Mouse (Mus musculus) ES-Bruce4 (cell line): ENCODE data around the gene Dctn1. TPM values are rescaled to one million over a fixed set of nuclear protein-coding genes. Genes with fewer than 3 reads are reported as not detected.

Source experiments
- H3K27ac ChIP-seq: 2 replicates; pipeline ENCODE4 v1.5.1; 2012; ENCODE audit warnings: low read length, inconsistent platforms; ENCODE audit not compliant: insufficient read depth
- H3K27me3 ChIP-seq: 2 replicates; pipeline ENCODE4 v1.6.1; 2012; ENCODE audit warnings: mild to moderate bottlenecking, low read length, inconsistent platforms; ENCODE audit not compliant: control insufficient read depth, poor library complexity, insufficient read depth, severe bottlenecking
- H3K36me3 ChIP-seq: 2 replicates; pipeline ENCODE4 v1.6.1; 2012; ENCODE audit warnings: inconsistent platforms, mild to moderate bottlenecking, low read length, moderate library complexity; ENCODE audit not compliant: control insufficient read depth, poor library complexity, insufficient read depth, severe bottlenecking
- H3K4me1 ChIP-seq: one replicate; pipeline ENCODE4 v1.8.1; 2011; ENCODE audit warnings: low read length; ENCODE audit not compliant: control insufficient read depth, insufficient read depth
- H3K4me3 ChIP-seq: 2 replicates; pipeline ENCODE4 v1.5.1; 2011; ENCODE audit warnings: low read depth, mild to moderate bottlenecking, low read length
- H3K9ac ChIP-seq: 2 replicates; pipeline ENCODE4 v1.6.1; 2012; ENCODE audit warnings: low read depth, mild to moderate bottlenecking, inconsistent platforms; ENCODE audit not compliant: poor library complexity, severe bottlenecking
- H3K9me3 ChIP-seq: replicated peaks from 2 replicates; pipeline ENCODE4 v1.6.1; 2012; ENCODE audit warnings: mild to moderate bottlenecking, low read length, inconsistent platforms; ENCODE audit not compliant: control insufficient read depth, poor library complexity, insufficient read depth, severe bottlenecking
- CTCF ChIP-seq: IDR thresholded peaks from one replicate; pipeline ENCODE4 v1.8.1; 2011; ENCODE audit warnings: low read depth, low read length
- EP300 ChIP-seq: IDR thresholded peaks from 2 replicates; pipeline ENCODE4 v1.6.1; 2011; ENCODE audit warnings: low read depth, low read length; ENCODE audit not compliant: insufficient read depth
- POLR2A ChIP-seq: IDR thresholded peaks from one replicate; pipeline ENCODE4 v1.8.1; 2011; ENCODE audit warnings: low read length; ENCODE audit not compliant: insufficient read depth
- polyA plus RNA-seq: library from polyadenylated mRNA; stranded (reverse); fragments of >200 nt; gene quantifications from 2 replicates; pipeline ENCODE4 v1.2.4, GENCODE M21; 2011; ENCODE audit warnings: low read depth; ENCODE audit not compliant: missing spikeins, insufficient read depth, insufficient read length

The Dctn1 gene
- polyA plus RNA-seq, 1 experiment = 41.5 TPM

DNA sequence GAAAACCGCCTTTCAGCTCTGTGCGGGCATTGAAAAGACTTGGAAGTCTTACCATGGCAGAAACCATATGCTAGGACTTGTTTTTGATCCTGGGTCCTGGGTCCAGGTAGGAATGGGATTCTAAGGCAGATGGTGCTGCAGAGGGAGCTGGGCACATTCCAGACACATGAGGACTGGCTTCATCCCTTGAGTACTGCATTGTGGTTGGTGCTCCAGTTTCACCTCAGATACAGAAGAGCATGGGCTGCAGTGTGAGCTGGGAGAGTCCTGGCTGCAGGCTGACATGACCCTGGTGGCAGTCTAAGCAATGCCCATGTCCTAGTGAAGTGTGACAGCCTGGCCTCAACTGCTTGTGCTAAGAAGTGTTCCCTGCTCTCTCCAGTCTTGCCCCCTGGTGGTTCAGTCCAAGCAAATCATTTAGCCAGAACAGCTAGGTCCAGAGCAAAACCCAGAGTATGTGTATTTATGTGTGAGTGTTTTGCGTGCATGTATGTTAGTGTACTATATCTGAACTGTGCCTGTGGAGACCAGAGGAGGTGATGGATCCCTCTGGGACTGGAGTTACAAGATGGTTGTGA, 19.2 kb downstream of the Dctn1 start:
- H3K4me3 ChIP-seq = no peak overlapping the region
- TF ChIP-seq CTCF = peak; percentile 3
- TF ChIP-seq EP300 = no peak
- no peak for TF ChIP-seq POLR2A
- H3K27ac ChIP-seq = no peak overlapping the region
- H3K4me1 ChIP-seq = peaks cover 1% of the 10 kb centered on the region
- H3K9me3 ChIP-seq = no peaks in the 10 kb centered on the region
- 0 out of 2 replicates have a peak, but pooled peaks cover 2% of the 10 kb centered on the region for H3K36me3 ChIP-seq
- H3K27me3 ChIP-seq = no peaks in the 10 kb centered on the region
- no peak overlapping the region for H3K9ac ChIP-seq

DNA sequence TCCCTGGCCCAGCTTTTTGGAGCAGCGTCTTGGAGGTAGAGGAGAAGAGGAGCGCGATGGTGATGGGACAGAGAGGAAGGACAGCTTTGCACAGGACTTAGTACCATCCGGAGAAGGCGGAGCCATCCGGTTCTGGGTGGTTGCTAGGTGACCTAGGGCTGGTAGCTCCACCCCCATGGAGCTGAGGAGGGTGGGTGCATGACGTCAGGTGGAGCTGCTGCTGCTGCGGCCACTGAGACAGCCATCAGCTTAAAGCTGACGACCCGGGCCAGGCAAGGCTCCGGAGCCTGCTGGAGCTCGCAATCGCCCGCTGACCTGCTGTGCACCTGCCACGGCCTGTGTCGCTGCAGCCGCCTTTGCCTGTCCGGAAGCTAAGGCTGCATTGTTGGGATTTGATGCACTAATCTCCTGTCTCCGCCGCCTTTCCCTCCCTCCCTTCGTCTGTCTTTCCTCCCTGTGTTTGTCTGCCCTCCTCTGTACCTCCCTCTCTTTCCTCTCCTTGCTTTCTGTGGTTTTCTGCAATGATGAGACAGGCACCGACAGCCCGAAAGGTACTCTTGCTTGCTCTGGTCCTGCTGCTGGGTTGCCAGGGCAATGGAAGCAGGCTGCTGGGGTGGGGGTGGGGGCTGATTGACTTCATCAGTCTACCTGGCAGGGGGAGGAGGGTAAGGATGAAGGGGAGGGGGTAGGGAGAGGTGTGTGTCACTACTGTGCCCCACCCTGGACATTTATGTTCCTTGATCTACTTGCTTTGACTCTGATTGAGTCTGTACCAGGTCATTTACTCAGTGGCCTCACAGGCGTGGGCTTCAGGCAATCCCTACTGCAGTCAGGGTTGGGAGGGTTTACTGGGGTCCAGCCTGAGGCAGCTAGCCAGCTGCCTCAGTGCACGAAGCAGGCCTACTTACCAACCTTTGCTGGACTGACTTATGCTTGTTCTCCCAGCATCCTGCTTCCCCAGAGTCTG, 20.5 kb downstream of the Dctn1 start:
- peaks cover 1% of the 10 kb centered on the region for H3K4me1 ChIP-seq
- no peak overlapping the region for H3K9ac ChIP-seq
- no peak for TF ChIP-seq CTCF
- TF ChIP-seq POLR2A = no peak
- no peak for TF ChIP-seq EP300
- no peaks in the 10 kb centered on the region for H3K9me3 ChIP-seq
- H3K36me3 ChIP-seq = 0 out of 2 replicates have a peak, but pooled peaks cover 2% of the 10 kb centered on the region
- H3K4me3 ChIP-seq = peak overlapping the region; percentile 38
- H3K27ac ChIP-seq = no peak overlapping the region
- no peaks in the 10 kb centered on the region for H3K27me3 ChIP-seq

DNA sequence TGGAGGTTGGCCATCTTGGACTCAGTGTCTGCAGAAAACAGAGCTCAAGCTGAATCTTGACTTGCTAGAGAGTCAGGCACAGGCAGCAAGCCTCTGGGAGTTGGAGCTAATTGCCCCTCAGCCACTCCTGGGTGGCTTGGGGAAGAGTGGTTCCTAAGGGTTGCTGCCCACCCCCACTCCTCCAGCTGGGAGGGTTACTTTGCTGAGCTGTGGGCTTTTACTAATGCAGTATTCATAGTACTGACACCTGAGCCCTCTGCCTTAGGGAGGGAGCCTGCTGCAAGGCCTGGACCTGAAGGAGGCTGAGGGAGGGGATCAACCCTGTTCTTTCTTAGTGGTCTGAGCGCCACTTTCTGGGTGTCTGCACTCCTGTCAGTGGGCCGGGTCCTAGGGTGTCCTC, 21.2 kb downstream of the Dctn1 start:
- no peak overlapping the region for H3K9ac ChIP-seq
- no peak for TF ChIP-seq EP300
- peaks cover 1% of the 10 kb centered on the region for H3K4me1 ChIP-seq
- no peaks in the 10 kb centered on the region for H3K9me3 ChIP-seq
- H3K36me3 ChIP-seq = 0 out of 2 replicates have a peak, but pooled peaks cover 2% of the 10 kb centered on the region
- no peak overlapping the region for H3K27ac ChIP-seq
- no peak overlapping the region for H3K4me3 ChIP-seq
- no peaks in the 10 kb centered on the region for H3K27me3 ChIP-seq

DNA sequence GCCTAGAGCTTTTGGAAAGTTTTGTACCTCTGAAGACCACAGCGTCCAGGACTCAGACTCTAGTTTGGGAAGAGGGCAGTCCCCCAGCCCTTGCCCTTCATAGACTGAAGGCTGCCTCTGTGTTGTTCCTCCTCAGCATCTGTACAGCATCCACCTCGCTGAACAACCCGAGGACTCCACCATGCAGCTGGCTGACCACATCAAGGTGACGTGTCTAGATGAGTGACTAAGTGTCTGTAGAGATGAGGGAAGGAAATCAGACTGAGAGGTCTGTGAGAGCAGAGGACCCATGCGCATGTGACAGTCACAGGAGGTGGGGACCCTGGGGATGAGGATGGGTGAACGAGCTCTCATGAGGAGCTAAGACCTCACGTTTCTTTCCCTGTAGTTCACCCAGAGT, 27.9 kb downstream of the Dctn1 start:
- H3K4me3 ChIP-seq = no peak overlapping the region
- H3K9ac ChIP-seq = no peak overlapping the region
- no peak for TF ChIP-seq POLR2A
- no peak for TF ChIP-seq CTCF
- H3K27me3 ChIP-seq = no peaks in the 10 kb centered on the region
- H3K27ac ChIP-seq = no peak overlapping the region
- no peaks in the 10 kb centered on the region for H3K4me1 ChIP-seq
- peaks cover 2% of the 10 kb centered on the region; the same call in 1 of the 2 replicates for H3K36me3 ChIP-seq
- no peaks in the 10 kb centered on the region for H3K9me3 ChIP-seq

DNA sequence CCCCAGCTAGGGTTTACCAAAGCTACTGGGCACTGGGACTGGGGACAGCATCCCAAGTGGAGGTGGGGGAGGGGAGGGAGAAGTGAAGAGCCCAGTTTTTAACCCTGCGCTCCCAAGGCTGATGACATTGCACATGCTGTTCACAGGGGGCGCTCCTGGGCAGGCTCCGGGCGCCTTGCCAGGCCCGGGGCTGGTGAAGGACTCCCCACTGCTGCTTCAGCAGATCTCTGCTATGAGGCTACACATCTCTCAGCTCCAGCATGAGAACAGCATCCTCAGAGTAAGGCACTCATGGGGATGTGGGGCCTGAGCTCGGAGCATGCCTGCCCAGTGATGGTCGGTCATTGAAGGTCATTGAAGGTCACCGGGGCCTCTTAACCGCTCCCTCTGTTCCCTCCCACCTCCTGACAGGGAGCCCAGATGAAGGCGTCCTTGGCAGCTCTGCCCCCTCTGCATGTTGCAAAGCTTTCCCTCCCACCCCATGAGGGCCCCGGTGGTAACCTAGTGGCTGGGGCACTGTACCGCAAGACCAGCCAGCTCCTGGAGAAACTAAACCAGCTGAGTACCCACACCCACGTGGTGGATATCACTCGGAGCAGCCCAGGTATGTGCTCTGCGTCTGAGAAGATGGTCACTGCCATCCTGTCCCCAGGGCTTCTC, 31.8 kb downstream of the Dctn1 start:
- H3K27me3 ChIP-seq = no peaks in the 10 kb centered on the region
- TF ChIP-seq CTCF (peak; percentile 50), EP300 (no peak)
- H3K9me3 ChIP-seq = no peaks in the 10 kb centered on the region
- no peak overlapping the region for H3K9ac ChIP-seq
- H3K27ac ChIP-seq = no peak overlapping the region
- no peak overlapping the region for H3K4me3 ChIP-seq
- peaks cover 2% of the 10 kb centered on the region; the same call in 1 of the 2 replicates for H3K36me3 ChIP-seq
- no peaks in the 10 kb centered on the region for H3K4me1 ChIP-seq

DNA sequence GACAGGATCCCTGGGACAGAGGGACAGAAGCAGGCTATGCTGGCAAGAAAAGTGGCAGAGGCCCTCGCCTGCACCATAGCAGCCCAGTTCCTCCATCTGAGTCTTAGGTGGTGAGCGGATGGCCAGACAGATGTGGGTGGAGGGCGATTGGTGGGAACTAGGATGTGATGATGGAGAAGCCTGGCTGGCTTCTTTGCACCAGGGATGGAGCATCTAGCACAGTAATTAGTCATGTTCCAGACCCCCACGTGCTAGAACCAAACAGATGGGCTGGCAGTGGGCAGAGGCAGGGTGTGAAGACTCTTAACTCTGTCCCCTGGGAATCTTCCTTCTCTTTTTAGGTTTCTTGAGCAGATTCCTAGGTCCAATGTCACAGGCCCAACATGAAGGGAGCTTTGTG, 37.6 kb downstream of the Dctn1 start:
- Histone ChIP-seq H3K4me1 (no peaks in the 10 kb centered on the region), H3K4me3 (no peak overlapping the region), H3K9me3 (no peaks in the 10 kb centered on the region), H3K9ac (no peak overlapping the region), H3K36me3 (no peaks in the 10 kb centered on the region), H3K27me3 (no peaks in the 10 kb centered on the region), H3K27ac (no peak overlapping the region)
- TF ChIP-seq CTCF = no peak
- no peak for TF ChIP-seq EP300
- no peak for TF ChIP-seq POLR2A
